Mouse (Mus musculus): ENCODE measurements around the gene Serpina3j. TPM values are rescaled to one million over a fixed set of nuclear protein-coding genes. Genes with fewer than 3 reads are reported as not detected.
"Not testable (repeated sequence)": the region's sequence is repeated elsewhere in the genome, so short reads cannot be mapped to it uniquely, and the experiment has no call there.

The Serpina3j gene
- polyA plus RNA-seq, 1 experiment from 2014 or later: not detected

DNA sequence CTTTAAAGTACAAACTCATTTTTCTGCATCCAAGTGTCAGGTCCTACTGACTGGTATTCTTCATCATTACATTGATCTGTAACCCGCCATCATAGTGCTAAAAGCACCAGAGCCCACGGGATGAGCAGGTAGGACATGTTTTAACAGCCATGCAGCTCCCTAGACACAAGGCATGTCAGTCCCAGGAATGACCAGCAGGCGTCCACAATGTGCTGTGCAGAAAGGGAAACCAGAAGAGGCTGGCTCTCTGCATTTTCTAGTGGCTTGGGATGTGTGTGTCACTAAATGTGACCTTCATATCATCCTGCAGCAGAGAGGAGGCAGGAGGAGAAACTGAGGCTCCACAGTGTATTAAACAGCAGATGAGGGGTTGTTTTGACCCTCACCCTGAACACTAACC, 37.5 kb downstream of the Serpina3j start:
- not testable (repeated sequence) for ATAC-seq (ENCODE audit: insufficient read depth, low FRiP score); H3K9me3 ChIP-seq (replicated peaks; ENCODE audit: control insufficient read depth, low read length); H3K27ac ChIP-seq (ENCODE audit: low read length); H3K4me1 ChIP-seq (ENCODE audit: control insufficient read depth, insufficient read depth, low read length); H3K27me3 ChIP-seq (ENCODE audit: control insufficient read depth, insufficient read depth, low read length); H3K4me2 ChIP-seq (ENCODE audit: low read depth, low read length); H3K4me3 ChIP-seq (replicated peaks; ENCODE audit: low read length); H3K9ac ChIP-seq (ENCODE audit: low read length); H3K36me3 ChIP-seq (ENCODE audit: control insufficient read depth, insufficient read depth, low read length)
- 24% methylated on average over 3 of the region's 3 CpGs for WGBS

DNA sequence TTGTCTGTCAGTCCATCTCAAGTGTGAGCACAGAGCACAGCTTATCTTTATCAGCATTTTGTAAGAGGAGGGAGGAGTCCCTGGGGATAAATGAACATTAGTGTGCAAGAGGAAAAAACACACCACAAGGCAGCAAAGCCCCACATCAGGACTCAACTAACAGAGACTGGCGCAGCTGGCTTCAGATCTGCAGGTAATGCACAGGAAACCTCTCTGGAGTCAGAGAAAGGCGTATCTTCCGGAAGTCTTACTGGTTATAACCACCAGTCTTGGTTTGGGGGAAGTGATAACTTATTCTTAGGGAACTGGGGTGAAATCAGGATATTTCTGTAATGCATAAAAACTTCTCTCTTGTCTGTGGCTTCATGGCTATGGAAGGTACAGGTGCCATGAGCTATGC, 41.7 kb downstream of the Serpina3j start:
- no peak for ATAC-seq (ENCODE audit: insufficient read depth, low FRiP score)
- Histone ChIP-seq H3K4me1 (ENCODE audit: control insufficient read depth, insufficient read depth, low read length) (no peaks in the 10 kb centered on the region), H3K9ac (ENCODE audit: low read length) (no peak overlapping the region), H3K27me3 (ENCODE audit: control insufficient read depth, insufficient read depth, low read length) (no peaks in the 10 kb centered on the region), H3K4me2 (ENCODE audit: low read depth, low read length) (no peak overlapping the region), H3K9me3 (replicated peaks; ENCODE audit: control insufficient read depth, low read length) (no peaks in the 10 kb centered on the region), H3K4me3 (replicated peaks; ENCODE audit: low read length) (no peak overlapping the region), H3K27ac (ENCODE audit: low read length) (no peak overlapping the region), H3K36me3 (ENCODE audit: control insufficient read depth, insufficient read depth, low read length) (no peaks in the 10 kb centered on the region)
- 82% methylated on average over 3 of the region's 3 CpGs for WGBS

DNA sequence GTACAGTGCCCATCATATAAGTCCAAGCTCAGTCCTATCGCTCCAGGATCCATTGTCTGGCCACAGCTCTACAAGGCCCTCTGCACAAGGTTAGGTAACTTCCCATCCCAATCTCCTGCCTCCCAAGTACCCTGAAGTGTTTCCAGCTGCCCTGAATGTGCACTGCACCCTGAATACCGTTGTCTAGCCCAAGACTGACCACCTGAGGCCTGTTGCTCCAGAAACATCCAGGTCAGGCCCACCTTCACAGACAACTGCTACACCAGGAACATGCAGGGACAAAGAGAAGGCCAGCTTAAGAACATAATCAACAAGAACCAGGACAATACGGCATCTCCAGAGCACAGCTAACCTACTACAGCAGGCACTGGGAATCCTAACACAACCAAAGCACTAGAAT, 55.6 kb downstream of the Serpina3j start:
- Histone ChIP-seq H3K4me2 (ENCODE audit: low read depth, low read length) (no peak overlapping the region), H3K27me3 (ENCODE audit: control insufficient read depth, insufficient read depth, low read length) (no peaks in the 10 kb centered on the region), H3K4me3 (replicated peaks; ENCODE audit: low read length) (no peak overlapping the region), H3K4me1 (ENCODE audit: control insufficient read depth, insufficient read depth, low read length) (no peaks in the 10 kb centered on the region), H3K9ac (ENCODE audit: low read length) (no peak overlapping the region), H3K36me3 (ENCODE audit: control insufficient read depth, insufficient read depth, low read length) (no peaks in the 10 kb centered on the region), H3K27ac (ENCODE audit: low read length) (no peak overlapping the region), H3K9me3 (replicated peaks; ENCODE audit: control insufficient read depth, low read length) (no peaks in the 10 kb centered on the region)
- ATAC-seq (ENCODE audit: insufficient read depth, low FRiP score): no peak
- 81% methylated on average over 3 of the region's 3 CpGs for WGBS

Other genes starting within 250 kb of the Serpina3j start
- gene Serpina5, start 213.4 kb upstream of the Serpina3j start, polyA plus RNA-seq (2015; fragmentation: Nextera tagmentation; extraction: Ambion mirVana): not detected in 2 replicates
- gene Serpina3a, start 201.8 kb upstream of the Serpina3j start, polyA plus RNA-seq (2015; fragmentation: Nextera tagmentation; extraction: Ambion mirVana): not detected in 2 replicates
- gene Serpina3b, start 186.6 kb upstream of the Serpina3j start, polyA plus RNA-seq (2015; fragmentation: Nextera tagmentation; extraction: Ambion mirVana): not detected in 2 replicates
- not detected in 2 replicates for gene Serpina3c, start 160.7 kb upstream of the Serpina3j start, polyA plus RNA-seq (2015; fragmentation: Nextera tagmentation; extraction: Ambion mirVana)
- gene Serpina3f, start 100.0 kb upstream of the Serpina3j start, polyA plus RNA-seq (2015; fragmentation: Nextera tagmentation; extraction: Ambion mirVana): 0.15 TPM in 1 of 2 replicates, not detected in the other
- gene Serpina3g, start 78.3 kb upstream of the Serpina3j start, polyA plus RNA-seq (2015; fragmentation: Nextera tagmentation; extraction: Ambion mirVana): 1.7 and 2.0 TPM in 2 replicates
- gene Serpina3i, start 51.4 kb upstream of the Serpina3j start, polyA plus RNA-seq (2015; fragmentation: Nextera tagmentation; extraction: Ambion mirVana): 0.13 TPM in 1 of 2 replicates, not detected in the other
- not detected in 2 replicates for gene Serpina3k, start 23.9 kb downstream of the Serpina3j start, polyA plus RNA-seq (2015; fragmentation: Nextera tagmentation; extraction: Ambion mirVana)
- not detected in 2 replicates for gene Serpina3m, start 23.9 kb downstream of the Serpina3j start, polyA plus RNA-seq (2015; fragmentation: Nextera tagmentation; extraction: Ambion mirVana)
- 0.06 TPM in 1 of 2 replicates, not detected in the other for gene Serpina3n, start 92.2 kb downstream of the Serpina3j start, polyA plus RNA-seq (2015; fragmentation: Nextera tagmentation; extraction: Ambion mirVana)
- gene Gsc, start 158.8 kb downstream of the Serpina3j start, polyA plus RNA-seq (2015; fragmentation: Nextera tagmentation; extraction: Ambion mirVana): 0.62 TPM in 1 of 2 replicates, not detected in the other